Mouse (Mus musculus) kidney, adult 2 months (tissue): ENCODE data around the gene Mgam.

ENCODE experiments used
- CTCF ChIP-seq: fragments of 200-500 bp; conservative IDR thresholded peaks from 2 replicates; pipeline ENCODE4 v1.5.1; 2011; ENCODE audit warnings: low read depth, mild to moderate bottlenecking, control low read depth, low read length, moderate library complexity, mixed read lengths; ENCODE audit not compliant: insufficient read depth, insufficient read length
- POLR2A ChIP-seq: fragments of 200-500 bp; IDR thresholded peaks from one replicate; pipeline ENCODE4 v1.6.1; 2011; ENCODE audit warnings: low read depth, low read length, control low read depth

DNA sequence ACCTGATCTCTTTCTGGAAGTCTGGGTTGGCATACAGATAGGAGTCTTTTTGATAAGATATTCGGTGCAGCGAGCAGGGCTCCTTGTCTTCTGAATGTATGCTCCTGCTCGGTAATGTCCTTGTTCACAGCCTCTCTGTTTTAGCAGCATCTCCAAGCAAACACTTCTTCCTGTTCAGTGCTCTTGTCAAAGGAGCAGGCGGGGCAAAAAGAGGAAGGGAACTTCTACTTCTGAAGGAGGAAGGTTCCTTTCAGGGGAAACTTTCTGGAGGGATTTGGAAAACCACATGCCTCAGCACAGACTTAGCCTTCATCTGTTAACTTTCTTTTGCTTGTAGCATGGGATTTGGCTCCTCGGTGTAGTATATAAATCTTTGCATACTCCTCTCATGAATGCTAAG, 43.0 kb upstream of the Mgam start, which contains the start of gene Clec5a:
- TF ChIP-seq CTCF = no peak
- no peak for TF ChIP-seq POLR2A
